8 mouse cellular contexts compared by ENCODE assay signal in the genomic region with DNA sequence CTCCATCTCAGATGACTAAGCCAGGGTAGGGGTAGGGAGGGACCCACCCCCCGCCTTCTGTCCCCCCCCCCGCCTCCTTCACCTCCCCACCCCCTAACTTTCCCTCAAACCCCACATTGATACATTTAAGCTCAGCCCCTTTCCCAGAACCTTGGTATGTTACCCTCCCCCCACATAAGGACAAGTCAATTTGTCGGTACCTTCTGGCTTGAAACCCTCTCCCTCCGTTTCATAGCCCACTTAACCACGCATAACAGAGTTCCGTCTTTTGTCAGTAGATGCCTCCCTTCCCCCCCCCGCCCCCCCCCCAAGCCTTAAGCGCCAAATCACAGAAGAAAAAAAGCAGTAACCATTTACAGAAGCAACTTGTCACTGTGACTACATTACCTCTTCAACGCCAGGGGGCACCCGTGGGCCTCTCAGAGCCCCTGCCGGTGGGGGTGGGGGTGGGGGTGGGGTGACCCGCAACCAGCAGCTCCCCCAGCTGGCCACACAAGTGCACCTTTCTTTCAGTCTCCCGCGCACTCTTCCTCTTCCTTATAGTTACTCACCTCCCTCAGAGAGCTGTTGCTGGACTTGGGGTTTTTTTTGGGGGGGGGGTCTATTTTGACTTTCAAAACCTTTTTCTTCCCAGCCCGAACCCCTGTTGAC. TPM values are rescaled to one million over a fixed set of nuclear protein-coding genes. Genes with fewer than 3 reads are reported as not detected.
DNase-seq lines count a peak whose midpoint lies in the region; ATAC-seq and TF ChIP-seq lines count a peak whose summit lies in the region.

No protein-coding gene starts in this region.

- peak overlapping the region; percentile 80 for H3K4me2 ChIP-seq in intestine, embryonic 15.5 days (replicated peaks)
- peak overlapping the region; percentile 57; the same call in 1 of the 2 replicates for H3K4me2 ChIP-seq in neural tube, embryonic 14.5 days (ENCODE audit: low read depth, low read length)

- no peak overlapping the region for H3K4me3 ChIP-seq in intestine, embryonic 15.5 days (replicated peaks)
- no peak overlapping the region for H3K4me3 ChIP-seq in lung, adult 2 months (replicated peaks; ENCODE audit: extremely low read depth, low read depth, low read length)
- H3K4me3 ChIP-seq in neural tube, embryonic 14.5 days (ENCODE audit: low read depth, low read length) = no peak overlapping the region

- peak; percentile 17; the same call in 1 of the 2 replicates for TF ChIP-seq CTCF in lung, adult 2 months (IDR thresholded peaks at IDR 0.05; ENCODE audit: insufficient read depth, low read length)

- no peaks in the 10 kb centered on the region for H3K27me3 ChIP-seq in intestine, embryonic 15.5 days (replicated peaks)
- H3K27me3 ChIP-seq in neural tube, embryonic 14.5 days (ENCODE audit: control insufficient read depth, insufficient read depth, low read length) = no peaks in the 10 kb centered on the region

- no peak overlapping the region for H3K27ac ChIP-seq in intestine, embryonic 15.5 days
- no peak overlapping the region for H3K27ac ChIP-seq in neural tube, embryonic 14.5 days (ENCODE audit: low read depth, low read length)

- WGBS in intestine, embryonic 15.5 days = 17% methylated on average over 11 of the region's 15 CpGs
- WGBS in lung, adult 2 months = 23% methylated on average over 15 of the region's 15 CpGs
- WGBS in neural tube, embryonic 14.5 days = 14% methylated on average over 7 of the region's 15 CpGs

- H3K36me3 ChIP-seq in intestine, embryonic 15.5 days = no peaks in the 10 kb centered on the region
- no peaks in the 10 kb centered on the region for H3K36me3 ChIP-seq in neural tube, embryonic 14.5 days (ENCODE audit: control insufficient read depth, insufficient read depth, low read length)

- no peaks in the 10 kb centered on the region for H3K9me3 ChIP-seq in intestine, embryonic 15.5 days
- peaks cover 3% of the 10 kb centered on the region; the same call in 1 of the 2 replicates for H3K9me3 ChIP-seq in neural tube, embryonic 14.5 days (ENCODE audit: control insufficient read depth, low read length)

- no peaks in the 10 kb centered on the region for H3K4me1 ChIP-seq in intestine, embryonic 15.5 days (replicated peaks)
- H3K4me1 ChIP-seq in lung, adult 2 months (ENCODE audit: control insufficient read depth, insufficient read depth, low read length) = no peaks in the 10 kb centered on the region
- no peaks in the 10 kb centered on the region for H3K4me1 ChIP-seq in neural tube, embryonic 14.5 days (ENCODE audit: control insufficient read depth, insufficient read depth, low read length)

- TF ChIP-seq POLR2A in lung, adult 2 months (IDR thresholded peaks at IDR 0.05; ENCODE audit: borderline replicate concordance, extremely low read depth, low read depth, low read length) = no peak

- peak; percentile 11 to 17 for DNase-seq in urinary bladder, adult 18-20 months (ENCODE audit: low spot score in 2 of 2)
- DNase-seq in urinary bladder, postnatal 10 days (ENCODE audit: low spot score) = no peak
- peak; percentile 14 for DNase-seq in cerebellum, adult 8-10 months
- DNase-seq in gastrocnemius, postnatal 10 days = peak; percentile 63
- DNase-seq in lung, adult 2 months = peak; percentile 20
- peak; percentile 26 for DNase-seq in urinary bladder, adult 2 months (ENCODE audit: low spot score)

- ATAC-seq in intestine, embryonic 15.5 days = peak; percentile 78
- ATAC-seq in neural tube, embryonic 14.5 days (ENCODE audit: low read depth) = peak; percentile 70

- no peak overlapping the region for H3K9ac ChIP-seq in intestine, embryonic 15.5 days
- H3K9ac ChIP-seq in neural tube, embryonic 14.5 days (replicated peaks; ENCODE audit: low read depth, low read length) = no peak overlapping the region

RNA-seq across cellular contexts. Expression of gene Zbtb33, which starts 7.9 kb away (rescaled TPM):
- 1 to 10 TPM; 8.2 to 9.8 TPM for total RNA-seq in gastrocnemius, postnatal 10 days (2021)
- polyA plus RNA-seq in intestine, embryonic 15.5 days (2015; fragmentation: Nextera tagmentation; extraction: Ambion mirVana) = 3.6 and 3.8 TPM in 2 replicates
- 2.2 and 3.8 TPM in 2 replicates for polyA plus RNA-seq in lung, adult 2 months (2012; rRNA removed)
- polyA plus RNA-seq in neural tube, embryonic 14.5 days (2014; fragmentation: Nextera tagmentation; extraction: Ambion mirVana) = 6.9 and 9.0 TPM in 2 replicates
- polyA plus RNA-seq in urinary bladder, adult 2 months (2012; rRNA removed) = 8.6 and 8.9 TPM in 2 replicates
